Mouse (Mus musculus): ENCODE measurements around the gene Gm49337. TPM values are rescaled to one million over a fixed set of nuclear protein-coding genes. Genes with fewer than 3 reads are reported as not detected.

Gene Gm49337
- polyA plus RNA-seq, 1 experiment from 2014 or later, result not detected

GRCm38 (mm10) chr4:116182079-116182478 is 8.9 kb downstream of the Gm49337 start:
- H3K9me3 ChIP-seq (ENCODE audit: control insufficient read depth, low read length), result no peaks in the 10 kb centered on the region
- no peak for ATAC-seq (replicated peaks; ENCODE audit: low FRiP score, low TSS enrichment, low read depth)

GRCm38 (mm10) chr4:116182745-116183144 is 9.6 kb downstream of the Gm49337 start:
- Histone ChIP-seq H3K4me1 (replicated peaks; ENCODE audit: control insufficient read depth, insufficient read depth, low read length) (no peaks in the 10 kb centered on the region), H3K36me3 (ENCODE audit: control insufficient read depth, insufficient read depth, low read length) (no peaks in the 10 kb centered on the region), H3K9me3 (ENCODE audit: control insufficient read depth, low read length) (no peaks in the 10 kb centered on the region), H3K27ac (ENCODE audit: low read depth) (no peak overlapping the region), H3K27me3 (replicated peaks; ENCODE audit: control insufficient read depth, insufficient read depth, low read length) (no peaks in the 10 kb centered on the region), H3K4me2 (ENCODE audit: low read length) (peak overlapping the region; percentile 18), H3K4me3 (ENCODE audit: low read depth, low read length) (no peak overlapping the region), H3K9ac (ENCODE audit: low read length) (no peak overlapping the region; the same call in 1 of the 2 replicates)
- WGBS, result 17% methylated on average over 12 of the region's 12 CpGs
- no peak for DNase-seq (ENCODE audit: low spot score)
- no peak for ATAC-seq (replicated peaks; ENCODE audit: low FRiP score, low TSS enrichment, low read depth)

More at GRCm38 (mm10) chr4:116182079-116182478, 8.9 kb downstream of the Gm49337 start:
- H3K27me3 ChIP-seq (replicated peaks; ENCODE audit: control insufficient read depth, insufficient read depth, low read length), result no peaks in the 10 kb centered on the region
- peaks cover 4% of the 10 kb centered on the region for H3K4me1 ChIP-seq (replicated peaks; ENCODE audit: control insufficient read depth, insufficient read depth, low read length)
- no peak overlapping the region for H3K27ac ChIP-seq (ENCODE audit: low read depth)
- no peak overlapping the region for H3K4me2 ChIP-seq (ENCODE audit: low read length)
- DNase-seq (ENCODE audit: low spot score), result no peak
- H3K4me3 ChIP-seq (ENCODE audit: low read depth, low read length), result no peak overlapping the region
- 68% methylated on average over 3 of the region's 3 CpGs for WGBS
- H3K36me3 ChIP-seq (ENCODE audit: control insufficient read depth, insufficient read depth, low read length), result no peaks in the 10 kb centered on the region
- H3K9ac ChIP-seq (ENCODE audit: low read length), result no peak overlapping the region

GRCm38 (mm10) chr4:116185083-116185482 is 11.9 kb downstream of the Gm49337 start:
- 86% methylated on average over 4 of the region's 4 CpGs for WGBS
- Histone ChIP-seq H3K27ac (ENCODE audit: low read depth) (no peak overlapping the region), H3K9ac (ENCODE audit: low read length) (no peak overlapping the region), H3K9me3 (ENCODE audit: control insufficient read depth, low read length) (no peaks in the 10 kb centered on the region), H3K4me2 (ENCODE audit: low read length) (no peak overlapping the region), H3K4me1 (replicated peaks; ENCODE audit: control insufficient read depth, insufficient read depth, low read length) (no peaks in the 10 kb centered on the region), H3K4me3 (ENCODE audit: low read depth, low read length) (no peak overlapping the region), H3K27me3 (replicated peaks; ENCODE audit: control insufficient read depth, insufficient read depth, low read length) (no peaks in the 10 kb centered on the region), H3K36me3 (ENCODE audit: control insufficient read depth, insufficient read depth, low read length) (no peaks in the 10 kb centered on the region)
- DNase-seq (ENCODE audit: low spot score), result no peak
- no peak for ATAC-seq (replicated peaks; ENCODE audit: low FRiP score, low TSS enrichment, low read depth)

- Histone ChIP-seq H3K27ac (ENCODE audit: low read depth) (no peak overlapping the region), H3K4me2 (ENCODE audit: low read length) (no peak overlapping the region), H3K9ac (ENCODE audit: low read length) (no peak overlapping the region), H3K4me3 (ENCODE audit: low read depth, low read length) (no peak overlapping the region), H3K36me3 (ENCODE audit: control insufficient read depth, insufficient read depth, low read length) (no peaks in the 10 kb centered on the region), H3K9me3 (ENCODE audit: control insufficient read depth, low read length) (no peaks in the 10 kb centered on the region), H3K27me3 (replicated peaks; ENCODE audit: control insufficient read depth, insufficient read depth, low read length) (no peaks in the 10 kb centered on the region), H3K4me1 (replicated peaks; ENCODE audit: control insufficient read depth, insufficient read depth, low read length) (no peaks in the 10 kb centered on the region)
- ATAC-seq (replicated peaks; ENCODE audit: low FRiP score, low TSS enrichment, low read depth), result no peak
- 46% methylated on average over 4 of the region's 4 CpGs for WGBS
- no peak for DNase-seq (ENCODE audit: low spot score)
Observed at GRCm38 (mm10) chr4:116192286-116192835, 19.2 kb downstream of the Gm49337 start.

GRCm38 (mm10) chr4:116193583-116194383 is 20.6 kb downstream of the Gm49337 start:
- no peaks in the 10 kb centered on the region for H3K27me3 ChIP-seq (replicated peaks; ENCODE audit: control insufficient read depth, insufficient read depth, low read length)
- H3K4me2 ChIP-seq (ENCODE audit: low read length), result no peak overlapping the region
- DNase-seq (ENCODE audit: low spot score) (no peak), ATAC-seq (replicated peaks; ENCODE audit: low FRiP score, low TSS enrichment, low read depth) (no peak)
- H3K9ac ChIP-seq (ENCODE audit: low read length), result no peak overlapping the region
- WGBS, result 53% methylated on average over 9 of the region's 9 CpGs
- no peak overlapping the region for H3K4me3 ChIP-seq (ENCODE audit: low read depth, low read length)
- no peak overlapping the region for H3K27ac ChIP-seq (ENCODE audit: low read depth)
- H3K36me3 ChIP-seq (ENCODE audit: control insufficient read depth, insufficient read depth, low read length), result no peaks in the 10 kb centered on the region
- H3K9me3 ChIP-seq (ENCODE audit: control insufficient read depth, low read length), result no peaks in the 10 kb centered on the region
- no peaks in the 10 kb centered on the region for H3K4me1 ChIP-seq (replicated peaks; ENCODE audit: control insufficient read depth, insufficient read depth, low read length)

GRCm38 (mm10) chr4:116198422-116198821 is 25.2 kb downstream of the Gm49337 start:
- Histone ChIP-seq H3K4me1 (replicated peaks; ENCODE audit: control insufficient read depth, insufficient read depth, low read length) (no peaks in the 10 kb centered on the region), H3K4me2 (ENCODE audit: low read length) (no peak overlapping the region), H3K9me3 (ENCODE audit: control insufficient read depth, low read length) (no peaks in the 10 kb centered on the region), H3K9ac (ENCODE audit: low read length) (no peak overlapping the region), H3K27ac (ENCODE audit: low read depth) (no peak overlapping the region), H3K27me3 (replicated peaks; ENCODE audit: control insufficient read depth, insufficient read depth, low read length) (no peaks in the 10 kb centered on the region), H3K36me3 (ENCODE audit: control insufficient read depth, insufficient read depth, low read length) (no peaks in the 10 kb centered on the region), H3K4me3 (ENCODE audit: low read depth, low read length) (no peak overlapping the region)
- WGBS, result 88% methylated on average over 2 of the region's 2 CpGs
- no peak for ATAC-seq (replicated peaks; ENCODE audit: low FRiP score, low TSS enrichment, low read depth)
- DNase-seq (ENCODE audit: low spot score), result no peak

GRCm38 (mm10) chr4:116204422-116204821 is 31.2 kb downstream of the Gm49337 start:
- DNase-seq (ENCODE audit: low spot score) (no peak), ATAC-seq (replicated peaks; ENCODE audit: low FRiP score, low TSS enrichment, low read depth) (no peak)
- Histone ChIP-seq H3K4me3 (ENCODE audit: low read depth, low read length) (no peak overlapping the region), H3K9ac (ENCODE audit: low read length) (no peak overlapping the region), H3K9me3 (ENCODE audit: control insufficient read depth, low read length) (no peaks in the 10 kb centered on the region), H3K36me3 (ENCODE audit: control insufficient read depth, insufficient read depth, low read length) (no peaks in the 10 kb centered on the region), H3K27ac (ENCODE audit: low read depth) (no peak overlapping the region), H3K27me3 (replicated peaks; ENCODE audit: control insufficient read depth, insufficient read depth, low read length) (no peaks in the 10 kb centered on the region), H3K4me2 (ENCODE audit: low read length) (no peak overlapping the region), H3K4me1 (replicated peaks; ENCODE audit: control insufficient read depth, insufficient read depth, low read length) (no peaks in the 10 kb centered on the region)
- WGBS, result 69% methylated on average over 3 of the region's 3 CpGs

GRCm38 (mm10) chr4:116206531-116206930 is 33.3 kb downstream of the Gm49337 start:
- no peaks in the 10 kb centered on the region for H3K36me3 ChIP-seq (ENCODE audit: control insufficient read depth, insufficient read depth, low read length)
- H3K9ac ChIP-seq (ENCODE audit: low read length), result no peak overlapping the region
- H3K27me3 ChIP-seq (replicated peaks; ENCODE audit: control insufficient read depth, insufficient read depth, low read length), result no peaks in the 10 kb centered on the region
- H3K4me2 ChIP-seq (ENCODE audit: low read length), result no peak overlapping the region
- H3K27ac ChIP-seq (ENCODE audit: low read depth), result no peak overlapping the region
- WGBS, result 66% methylated on average over 4 of the region's 4 CpGs
- H3K4me3 ChIP-seq (ENCODE audit: low read depth, low read length), result no peak overlapping the region
- no peak for ATAC-seq (replicated peaks; ENCODE audit: low FRiP score, low TSS enrichment, low read depth)
- H3K4me1 ChIP-seq (replicated peaks; ENCODE audit: control insufficient read depth, insufficient read depth, low read length), result no peaks in the 10 kb centered on the region
- no peaks in the 10 kb centered on the region for H3K9me3 ChIP-seq (ENCODE audit: control insufficient read depth, low read length)
- no peak for DNase-seq (ENCODE audit: low spot score)

GRCm38 (mm10) chr4:116208891-116209290 is 35.7 kb downstream of the Gm49337 start:
- ATAC-seq (replicated peaks; ENCODE audit: low FRiP score, low TSS enrichment, low read depth) (no peak), DNase-seq (ENCODE audit: low spot score) (no peak)
- Histone ChIP-seq H3K4me3 (ENCODE audit: low read depth, low read length) (no peak overlapping the region), H3K27me3 (replicated peaks; ENCODE audit: control insufficient read depth, insufficient read depth, low read length) (no peaks in the 10 kb centered on the region), H3K9me3 (ENCODE audit: control insufficient read depth, low read length) (no peaks in the 10 kb centered on the region), H3K36me3 (ENCODE audit: control insufficient read depth, insufficient read depth, low read length) (no peaks in the 10 kb centered on the region), H3K27ac (ENCODE audit: low read depth) (no peak overlapping the region), H3K4me1 (replicated peaks; ENCODE audit: control insufficient read depth, insufficient read depth, low read length) (no peaks in the 10 kb centered on the region), H3K9ac (ENCODE audit: low read length) (no peak overlapping the region), H3K4me2 (ENCODE audit: low read length) (no peak overlapping the region)
- 80% methylated on average over 1 of the region's 1 CpGs for WGBS

Data from intestine, embryonic 14.5 days (tissue).